Mouse (Mus musculus) cerebellum, adult 11 months (tissue): ENCODE results near the gene Zmiz1.

Experiments
- DNase-seq: peaks from one replicate; pipeline ENCODE4 v3.0.0; 2022

Gene Zmiz1

DNA sequence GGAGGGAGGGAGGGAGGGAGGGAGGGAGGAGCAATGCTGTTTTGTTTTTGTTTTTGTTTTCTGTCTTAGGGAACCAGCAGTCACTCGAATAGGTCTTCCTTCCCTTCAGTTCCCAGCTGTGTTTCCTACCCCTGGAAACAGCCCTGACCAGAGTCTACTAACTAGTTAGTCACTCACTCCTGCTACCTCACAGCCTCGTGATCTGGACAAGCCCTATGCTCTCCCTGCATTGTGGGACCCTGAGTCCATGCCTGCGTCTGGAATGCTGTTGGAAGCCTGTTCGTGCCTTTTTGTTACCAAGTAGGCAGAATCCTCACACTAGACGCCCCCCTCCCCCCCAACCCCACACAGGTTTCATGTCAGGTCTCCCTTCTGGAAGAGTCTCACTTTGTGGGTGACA is 15.0 kb downstream of the Zmiz1 start:
- DNase-seq = no peak

DNA sequence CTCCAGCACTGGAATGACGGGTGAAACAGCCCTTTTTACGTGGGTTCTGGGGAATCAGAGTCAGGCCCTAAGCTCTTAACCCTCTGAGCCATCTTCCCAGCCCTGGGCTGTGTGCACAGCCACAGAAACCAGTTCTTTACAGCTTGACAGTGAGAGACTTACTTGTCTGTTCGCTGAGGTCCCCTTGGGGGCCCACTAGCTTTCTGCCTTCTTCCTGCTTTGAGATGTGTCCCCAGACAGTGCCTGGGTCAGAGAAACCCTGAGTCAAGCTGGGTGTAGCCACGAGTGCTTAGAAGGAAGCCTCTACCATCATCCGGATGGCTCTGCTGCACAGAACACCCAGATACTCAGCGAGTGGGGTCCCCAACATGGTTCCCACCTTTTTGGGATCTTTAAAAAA is 15.7 kb downstream of the Zmiz1 start:
- DNase-seq = peak; percentile 28

DNA sequence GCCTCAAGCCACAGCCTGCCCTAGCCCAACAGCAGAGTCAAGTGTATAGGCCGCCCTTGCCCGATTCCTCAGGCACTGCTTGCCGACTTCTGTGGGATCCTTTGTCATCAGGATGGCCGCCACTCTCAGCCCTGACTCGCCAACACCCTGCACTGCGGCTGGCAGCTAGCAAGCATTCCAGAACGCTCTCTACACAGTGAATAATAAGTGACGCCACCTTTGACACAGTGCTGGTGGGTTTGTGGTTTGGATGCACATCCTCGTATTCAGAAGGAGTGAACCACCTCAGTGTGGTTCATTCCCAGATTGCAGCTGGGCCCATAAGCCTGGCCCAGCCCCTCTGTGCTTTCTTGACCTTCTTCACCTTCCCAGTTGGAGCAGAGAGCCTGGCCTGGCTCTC is 17.1 kb downstream of the Zmiz1 start:
- peak; percentile 19 for DNase-seq

DNA sequence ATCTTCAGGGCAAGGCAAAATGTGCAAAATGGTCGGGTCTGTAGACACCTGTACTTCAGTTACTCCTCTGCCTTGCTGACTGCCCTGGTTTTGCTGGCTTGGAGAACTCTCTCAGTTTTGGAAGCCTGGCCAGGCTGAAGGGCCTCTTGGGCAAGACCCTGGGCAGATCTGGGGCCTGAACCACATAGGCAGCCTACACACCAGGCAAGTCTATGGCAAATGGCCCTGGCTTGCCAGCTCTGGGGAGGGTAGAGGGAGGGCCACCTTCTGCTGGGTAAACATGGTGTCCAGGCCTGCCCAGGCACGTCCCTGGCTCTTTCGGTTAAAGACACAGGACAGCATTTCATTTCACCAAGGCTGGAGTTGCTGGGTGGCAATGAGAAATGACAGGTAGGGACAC is 17.5 kb downstream of the Zmiz1 start:
- DNase-seq = peak; percentile 77

DNA sequence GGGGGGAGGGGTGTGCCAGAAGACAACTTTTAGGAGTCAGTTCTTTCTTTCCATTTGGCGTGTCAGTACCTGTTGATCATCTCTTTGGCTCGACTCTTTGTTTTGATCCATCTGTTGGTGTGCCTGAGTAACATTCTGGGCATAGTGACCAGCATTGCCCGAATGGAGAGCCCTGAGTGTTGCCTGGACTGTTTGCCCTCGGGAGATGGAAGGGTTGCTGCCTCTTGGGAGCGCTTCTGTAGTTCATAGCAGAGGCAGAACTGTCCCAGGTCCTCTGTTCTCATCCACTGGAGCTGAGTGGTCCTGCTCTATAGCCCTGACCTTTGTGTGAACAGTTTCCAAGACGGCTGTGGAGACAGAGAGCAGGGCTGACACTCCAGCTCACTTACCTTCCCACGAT is 18.3 kb downstream of the Zmiz1 start:
- DNase-seq = peak; percentile 18

DNA sequence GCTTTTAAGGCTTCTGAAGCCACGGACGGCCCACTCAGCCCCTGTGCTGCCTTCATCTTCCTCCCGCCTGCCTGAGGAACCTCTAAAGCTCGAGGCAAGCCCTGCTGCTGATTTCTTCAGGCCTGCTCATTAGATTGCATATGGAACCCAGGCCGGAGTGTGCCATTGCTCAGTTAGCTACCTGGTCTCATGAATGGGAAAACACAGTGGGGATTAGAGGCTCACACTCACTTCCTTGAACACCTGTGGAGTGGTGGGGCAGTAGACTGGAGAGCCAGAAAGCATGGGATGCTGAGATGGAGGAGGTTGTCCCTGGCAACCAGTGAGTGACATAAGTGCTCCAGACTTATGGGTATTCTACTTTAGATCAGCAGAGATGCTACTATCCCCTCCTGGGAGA is 19.3 kb downstream of the Zmiz1 start:
- DNase-seq = no peak

DNA sequence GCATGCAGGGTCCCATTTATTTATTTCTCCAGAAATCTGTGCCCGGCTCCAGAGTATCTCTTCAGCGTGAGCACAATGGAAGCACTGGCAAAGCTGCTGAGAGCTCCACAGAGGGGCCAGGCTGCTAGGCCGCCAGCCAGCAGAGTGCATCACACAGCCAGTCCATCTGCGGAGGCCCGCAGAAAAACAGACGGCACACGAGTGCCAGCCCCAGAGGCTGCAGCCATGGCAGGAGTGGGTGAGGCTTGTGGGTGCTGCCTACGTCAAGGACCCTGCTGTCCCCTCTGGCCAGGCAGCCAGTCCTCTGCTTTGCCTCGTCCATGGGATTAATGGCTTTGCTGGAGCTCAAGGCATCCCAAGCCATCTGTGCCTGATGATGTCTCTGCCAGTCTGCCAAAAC is 19.8 kb downstream of the Zmiz1 start:
- peak; percentile 64 for DNase-seq

DNA sequence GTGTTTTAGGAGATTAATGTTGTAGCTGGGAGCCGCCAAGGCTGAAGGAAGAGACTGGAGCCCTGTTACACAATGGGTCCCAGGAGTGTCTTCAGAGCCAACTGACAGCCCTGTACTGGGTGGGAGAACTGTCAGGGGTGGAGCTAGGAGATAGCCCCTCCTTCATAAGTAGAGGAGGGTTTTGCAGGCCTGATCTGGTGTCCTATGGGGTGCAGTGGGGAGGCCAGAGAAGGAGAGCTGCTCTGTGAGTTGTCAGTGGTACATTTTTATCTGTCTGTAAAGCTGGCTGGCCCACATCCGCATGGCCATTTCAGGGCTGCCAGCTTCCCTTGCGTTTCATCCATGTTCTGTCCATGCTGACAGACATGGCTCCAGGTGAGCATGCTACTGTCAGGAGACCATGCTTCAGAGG is 20.9 kb downstream of the Zmiz1 start:
- peak; percentile 36 for DNase-seq

DNA sequence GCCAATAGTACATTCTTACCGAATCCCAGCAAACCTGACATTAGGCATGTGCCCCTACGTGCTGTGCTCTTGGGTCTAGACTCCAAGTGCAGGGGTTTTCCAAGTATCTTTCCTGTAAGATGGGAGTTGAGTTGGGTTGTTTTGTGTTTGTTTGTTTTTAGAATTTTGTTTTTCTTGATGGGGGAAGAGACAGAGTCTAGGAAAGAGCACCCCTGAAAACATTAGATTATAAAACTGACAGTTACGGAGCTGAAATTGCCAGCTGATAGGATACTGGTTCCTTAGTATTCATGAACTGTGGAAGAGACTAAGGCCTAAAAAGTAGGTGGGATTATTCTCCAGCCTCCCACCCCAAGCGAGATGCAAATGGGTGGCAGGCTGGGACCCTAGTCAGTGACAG is 21.5 kb downstream of the Zmiz1 start:
- no peak for DNase-seq

DNA sequence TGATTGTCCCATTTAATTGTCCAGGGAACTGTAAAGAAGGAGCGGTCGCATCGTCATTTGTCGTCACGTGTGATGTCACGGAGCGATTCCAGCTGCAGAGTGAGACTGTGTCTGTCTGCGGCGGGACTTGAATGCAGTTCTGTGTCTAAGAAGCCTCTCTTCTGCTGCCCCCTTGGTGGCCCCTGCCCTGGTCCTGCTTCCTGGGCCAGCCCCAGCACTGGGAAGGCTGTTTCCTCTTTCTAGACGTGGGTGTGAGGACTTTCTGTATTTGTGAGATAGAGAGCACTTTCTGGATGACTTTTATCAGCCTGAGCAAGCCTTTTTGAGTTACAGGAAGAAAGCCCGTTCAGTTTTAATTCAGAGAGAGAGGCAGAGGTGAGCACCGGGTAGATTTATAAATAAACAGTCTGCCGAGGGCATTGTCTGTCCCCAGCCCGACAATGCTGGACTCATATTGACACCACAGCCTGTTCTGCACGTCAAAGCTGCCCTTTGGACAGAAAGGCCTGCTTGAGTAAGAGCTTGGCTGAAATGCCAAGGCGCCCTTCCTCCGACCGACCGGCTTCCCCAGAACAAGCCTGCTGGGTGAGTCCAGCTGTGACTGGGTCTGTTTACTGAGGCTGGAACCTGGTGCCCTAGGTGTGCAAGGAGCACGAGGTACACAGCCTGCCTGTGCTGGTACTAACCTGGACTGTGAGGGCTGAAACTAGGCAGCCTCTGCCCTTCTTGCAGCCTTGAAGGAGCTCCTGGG is 22.1 kb downstream of the Zmiz1 start:
- no peak for DNase-seq

DNA sequence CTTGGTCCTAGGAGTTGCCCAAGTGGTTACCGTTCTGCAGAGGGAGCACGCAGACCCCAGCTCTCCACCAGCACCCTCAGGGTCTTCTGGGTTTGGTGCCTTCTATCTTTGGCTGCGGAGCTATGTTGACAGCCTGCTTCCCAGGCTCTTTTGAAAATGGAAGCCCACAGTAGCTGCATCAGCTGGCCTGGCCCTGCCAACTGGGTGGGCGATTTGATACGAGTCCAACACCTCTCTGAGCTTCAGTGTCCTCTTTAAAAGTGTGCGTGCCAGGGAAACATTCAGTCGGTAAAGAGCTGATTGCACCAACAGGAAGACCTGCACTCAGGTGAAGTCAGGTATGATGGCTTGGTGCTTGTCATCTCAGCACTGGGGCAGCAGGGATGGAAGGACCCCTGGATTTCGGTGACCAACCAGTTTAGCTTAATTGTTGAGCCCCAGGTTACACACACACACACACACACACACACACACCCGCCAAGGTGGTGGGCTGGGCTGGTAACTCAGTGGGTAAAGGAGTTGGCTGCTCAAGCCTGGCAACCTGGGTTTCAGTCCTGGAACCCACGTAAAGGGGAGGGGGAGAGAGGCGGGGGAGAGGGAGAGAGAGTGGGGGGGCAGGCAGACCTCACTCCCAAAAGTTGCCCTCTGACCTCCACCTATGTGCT is 22.8 kb downstream of the Zmiz1 start:
- DNase-seq = no peak

DNA sequence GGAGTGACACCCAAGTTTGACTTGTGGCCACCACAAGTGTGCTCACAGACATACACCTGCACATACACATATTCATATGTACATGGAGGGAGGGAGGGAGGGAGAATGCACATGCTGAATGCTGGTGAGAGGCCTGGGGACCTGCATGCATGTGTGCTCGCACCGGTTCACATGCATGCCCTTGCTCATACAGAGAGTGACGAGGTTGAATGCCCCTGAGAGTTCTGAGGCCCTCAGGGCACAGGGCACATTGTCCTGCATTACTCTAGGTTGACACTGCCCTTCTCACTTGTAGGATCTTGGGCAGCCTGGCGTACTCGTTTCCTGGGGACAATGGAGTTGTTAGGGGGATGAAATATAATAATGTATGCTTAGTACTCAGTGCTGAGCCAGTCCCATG is 23.4 kb downstream of the Zmiz1 start:
- no peak for DNase-seq

DNA sequence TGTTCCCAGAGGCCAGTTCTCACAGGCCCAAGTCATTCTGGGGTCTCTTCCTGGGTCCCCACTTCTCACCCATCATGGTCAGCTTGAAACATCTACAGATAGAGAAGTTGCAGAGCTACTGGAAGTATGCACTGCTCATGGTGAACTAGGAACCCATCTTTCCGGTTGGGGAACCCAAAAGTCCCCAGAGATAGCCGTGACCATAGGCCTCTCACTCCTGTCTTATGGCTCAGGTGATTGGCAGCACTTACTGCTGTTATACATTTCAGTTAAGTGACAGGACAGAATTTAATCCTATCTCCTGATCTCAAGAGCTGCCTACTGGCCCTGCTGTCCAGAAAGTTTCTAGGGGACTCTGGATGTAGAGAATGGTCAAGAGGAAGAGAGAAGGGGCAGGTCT is 24.3 kb downstream of the Zmiz1 start:
- no peak for DNase-seq

DNA sequence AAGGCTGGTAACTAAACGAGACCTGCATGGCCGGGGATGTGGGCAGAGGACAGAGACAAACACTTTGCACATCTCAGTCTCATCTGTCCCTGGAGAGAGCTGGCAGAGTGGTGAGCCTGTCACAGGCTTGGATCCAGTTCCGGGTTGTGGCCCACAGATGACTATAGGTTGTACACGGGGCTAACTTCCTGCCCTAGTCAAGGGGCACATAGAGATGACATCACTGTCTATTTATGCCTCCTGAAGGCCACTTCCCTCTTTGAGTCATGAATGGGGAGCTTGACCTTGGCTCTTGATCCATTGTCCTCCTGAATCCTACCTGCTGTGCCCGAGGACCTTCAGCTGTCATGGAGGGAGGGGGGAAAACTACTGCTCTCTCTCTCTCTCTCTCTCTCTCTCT is 25.1 kb downstream of the Zmiz1 start:
- no peak for DNase-seq

DNA sequence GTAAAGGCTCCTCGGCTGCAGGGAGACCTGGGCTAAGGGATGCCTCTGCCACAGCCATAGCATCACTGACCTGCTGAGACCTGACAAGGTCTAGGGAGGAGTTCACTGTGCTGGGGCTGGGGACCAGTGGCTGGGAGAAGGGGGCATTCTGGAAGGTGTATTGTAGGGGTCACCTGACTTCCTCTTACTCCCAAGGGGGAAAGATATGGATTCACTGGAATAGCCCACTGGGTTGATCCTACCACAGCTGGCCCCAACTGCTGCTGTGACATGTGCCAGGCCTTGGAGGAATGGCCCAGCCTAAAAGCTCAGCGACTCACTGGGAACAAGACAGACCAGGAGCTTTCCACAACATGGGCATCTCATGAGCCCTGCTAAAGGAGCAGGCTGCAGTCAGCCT is 27.2 kb downstream of the Zmiz1 start:
- DNase-seq = no peak

DNA sequence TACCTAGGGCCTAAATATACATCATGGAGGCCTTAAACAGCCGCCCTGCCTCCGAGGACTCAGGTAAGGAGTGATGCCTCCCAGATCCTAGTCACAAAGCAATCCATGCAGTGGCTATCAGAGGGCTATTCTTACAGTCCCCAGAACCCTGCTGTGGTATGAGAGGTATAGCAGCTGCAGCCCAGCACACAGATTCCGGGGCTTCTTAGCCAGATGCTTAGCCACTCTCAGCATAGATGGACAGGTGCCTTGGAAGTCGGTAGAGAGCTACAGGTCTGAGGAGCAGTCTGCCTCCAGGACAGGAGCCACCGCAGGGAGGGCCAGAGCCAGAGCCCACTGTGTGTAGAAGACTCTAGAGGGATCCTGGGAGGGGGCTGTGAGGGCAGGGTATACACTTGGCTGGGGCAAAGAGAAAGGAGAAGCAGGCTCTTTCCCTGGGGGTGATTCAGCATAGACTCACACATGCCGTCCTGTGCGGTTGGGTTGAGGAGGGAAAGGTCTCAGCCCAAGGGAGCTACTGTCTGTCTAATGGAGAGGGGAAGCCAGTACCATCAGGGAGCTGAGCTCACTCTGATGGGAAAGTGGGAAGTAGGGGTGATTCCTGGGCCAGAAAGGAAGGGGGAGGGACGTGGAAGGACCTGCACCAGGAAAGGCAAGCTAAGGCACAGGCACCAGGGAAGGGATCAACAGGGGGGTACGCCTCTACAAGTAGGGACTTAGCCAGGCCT is 27.9 kb downstream of the Zmiz1 start:
- DNase-seq = no peak

DNA sequence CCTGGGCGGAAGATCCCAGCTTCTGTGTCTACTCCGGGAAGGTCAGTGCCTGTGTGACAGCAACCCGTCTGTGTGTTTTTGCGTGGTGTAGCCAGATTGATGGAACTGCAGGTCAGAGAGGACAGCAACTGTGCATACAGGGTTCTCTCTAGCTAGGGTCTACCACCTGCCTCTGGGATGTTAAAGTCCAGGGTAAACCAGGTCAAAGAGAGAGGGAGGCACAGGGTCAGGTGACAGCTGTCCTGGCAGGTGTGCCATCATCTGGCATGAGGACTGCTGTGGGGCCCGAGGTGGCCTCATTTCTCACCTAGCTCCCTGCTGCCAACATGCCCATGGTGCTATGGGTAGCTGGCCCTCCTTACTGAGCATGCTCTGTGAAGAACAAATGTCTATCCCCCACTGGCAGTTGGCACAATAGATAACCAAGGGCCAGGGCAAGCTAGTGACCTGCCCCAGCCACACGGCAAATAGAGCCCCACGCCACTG is 28.5 kb downstream of the Zmiz1 start:
- no peak for DNase-seq

DNA sequence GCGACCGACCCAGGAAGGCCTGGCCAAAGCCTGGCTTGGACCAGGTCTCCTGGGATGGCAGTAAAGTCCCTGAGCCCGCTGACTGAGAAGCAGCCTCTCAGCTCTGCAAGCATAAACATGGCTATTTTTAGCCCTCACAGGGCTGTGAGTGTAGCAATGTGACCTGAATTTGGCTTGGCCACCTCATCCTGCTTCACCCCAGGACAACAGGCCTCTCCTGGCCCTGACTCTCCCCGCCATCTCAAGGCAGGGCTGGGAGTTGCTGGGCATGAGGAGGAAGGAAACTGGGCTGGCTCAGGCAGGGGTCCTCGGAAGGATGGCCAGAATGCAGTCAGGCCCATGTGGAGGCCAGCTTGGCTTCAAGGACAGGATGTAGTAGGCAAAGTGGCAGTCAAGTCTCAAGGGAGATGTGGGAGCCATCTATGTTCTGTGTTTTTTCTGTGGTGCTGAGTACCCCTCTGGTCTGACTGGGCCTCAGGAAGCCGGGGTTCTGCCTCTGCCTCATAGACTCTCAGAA is 29.2 kb downstream of the Zmiz1 start:
- peak; percentile 75 for DNase-seq

DNA sequence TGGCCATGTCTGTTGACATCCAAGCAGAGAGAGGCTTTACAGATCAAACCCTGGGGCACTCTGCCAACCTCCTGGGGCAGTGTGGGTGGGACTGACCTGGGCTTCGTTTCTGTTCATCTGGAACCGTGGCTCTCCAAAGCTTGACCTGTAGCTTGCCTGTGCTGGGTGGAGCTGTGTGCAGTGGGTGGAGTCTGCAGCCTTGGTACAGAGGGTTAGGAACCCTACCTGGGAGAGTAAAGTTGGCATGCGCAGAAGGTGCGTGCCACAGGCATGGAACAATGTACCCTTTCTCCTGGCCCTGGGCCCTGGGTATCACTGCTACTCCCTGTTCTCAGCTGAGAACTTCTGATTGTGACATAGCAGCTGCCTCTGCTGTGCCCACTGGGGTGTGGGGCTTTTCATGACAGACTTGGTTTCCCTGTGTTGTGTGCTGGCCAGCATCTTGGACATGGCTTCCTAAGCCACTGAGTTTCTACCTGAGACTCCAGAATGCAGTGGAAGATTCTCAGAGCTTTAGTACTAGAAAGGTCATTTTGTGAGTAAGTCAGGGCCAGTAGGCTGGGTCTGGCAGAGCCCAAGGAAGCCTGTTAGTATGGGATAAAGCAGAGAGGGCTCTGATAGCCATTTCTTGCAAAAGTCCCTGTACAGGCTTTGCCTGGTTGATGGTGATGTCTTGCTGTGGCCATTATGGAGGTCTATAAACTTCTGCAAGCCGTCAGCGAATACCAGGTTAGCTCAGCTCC is 30.5 kb downstream of the Zmiz1 start:
- peak; percentile 67 for DNase-seq

DNA sequence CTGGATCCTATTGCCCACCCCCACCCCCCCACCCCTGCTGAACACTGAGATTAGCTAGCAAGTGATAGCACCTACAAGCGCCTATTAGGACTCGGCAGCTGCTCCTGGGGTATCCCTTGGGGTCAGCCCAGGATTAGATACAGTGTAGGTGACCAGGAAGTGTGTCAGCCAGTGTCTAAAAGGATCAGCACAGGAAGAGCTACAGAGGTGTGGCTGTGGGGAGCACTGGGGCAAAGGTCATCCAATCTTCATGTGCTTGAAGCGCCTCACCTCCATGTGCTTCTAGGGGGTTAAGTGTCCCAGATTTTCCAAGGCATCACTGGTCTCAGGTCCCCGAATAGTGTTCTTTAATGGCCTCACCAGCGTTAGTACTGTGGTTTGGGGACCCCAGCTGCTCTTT is 33.0 kb downstream of the Zmiz1 start:
- no peak for DNase-seq

DNA sequence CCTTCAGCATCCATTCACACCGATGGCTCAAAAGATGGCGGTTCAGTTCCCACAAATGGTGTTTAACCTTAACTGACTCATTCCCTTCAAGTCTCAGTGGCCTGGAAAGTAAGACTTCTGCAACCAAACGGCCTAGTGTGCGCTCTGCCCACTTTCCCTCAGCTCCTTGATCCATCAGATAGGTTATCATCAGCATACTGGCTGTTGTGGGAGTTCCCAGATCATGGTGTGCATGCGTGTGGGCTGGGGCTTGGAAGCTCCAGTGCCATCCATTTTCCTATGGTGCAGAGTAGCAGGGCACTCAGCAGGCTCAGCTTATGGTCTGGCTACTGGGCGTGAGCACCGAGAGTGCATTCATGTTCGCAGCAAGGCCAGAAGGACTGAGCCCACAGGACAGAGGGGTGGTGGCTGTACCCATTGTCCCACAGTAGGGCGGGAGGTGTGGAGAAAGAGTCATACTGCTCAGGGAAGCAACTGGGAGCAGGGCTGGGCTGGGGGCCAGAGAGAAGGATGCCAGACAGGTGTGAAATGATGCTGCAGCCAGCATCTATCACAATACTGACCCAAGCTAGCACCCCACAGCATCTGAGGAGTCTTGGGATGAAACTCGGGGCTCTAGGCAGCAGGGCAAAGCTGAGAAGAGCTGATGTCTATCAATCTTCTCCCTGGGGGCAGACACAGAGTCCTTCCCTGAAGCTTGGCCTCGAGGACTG is 33.7 kb downstream of the Zmiz1 start:
- no peak for DNase-seq
